Mouse (Mus musculus) c-Kit-positive CD71-negative TER-119-negative erythroid progenitor cells, embryonic 14.5 days (primary cell): Measurements from ENCODE around the gene 4930556J24Rik.
"Not testable (repeated sequence)": the region's sequence is repeated elsewhere in the genome, so short reads cannot be mapped to it uniquely, and the experiment has no call there.

Experiments used
- DNase-seq: peaks from one replicate; pipeline ENCODE4 v3.0.0-alpha.2; 2013; ENCODE audit warnings: low read depth

The 4930556J24Rik gene

DNA sequence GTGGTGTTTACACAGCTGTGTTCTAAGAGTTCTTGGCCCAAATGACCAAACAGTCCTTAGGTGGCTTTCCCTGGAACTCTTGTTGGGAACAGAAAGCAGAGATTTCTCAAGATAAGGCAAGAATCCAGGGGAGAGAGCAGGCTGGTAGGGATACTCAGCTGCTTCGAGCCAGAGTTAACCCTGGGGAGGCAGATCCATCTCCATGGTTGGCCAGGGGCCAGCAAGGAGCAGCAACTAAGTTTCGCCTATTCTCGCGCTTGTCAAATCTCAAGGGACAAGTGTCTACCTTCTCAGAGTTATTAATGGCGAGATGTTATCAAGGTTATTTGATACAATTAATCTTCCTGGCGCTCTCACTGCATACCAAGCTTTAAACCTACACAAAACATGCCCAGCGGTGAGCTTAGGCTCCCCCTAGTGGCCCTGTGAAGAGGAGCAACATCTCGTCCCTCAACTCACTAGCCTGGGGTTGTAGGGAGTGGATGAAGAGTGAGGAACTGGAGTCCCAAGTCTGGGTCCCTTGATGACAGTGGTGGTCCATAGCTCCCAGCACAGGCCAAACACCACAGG lies 55.2 kb downstream of the 4930556J24Rik start:
- DNase-seq, result peak; percentile 57

DNA sequence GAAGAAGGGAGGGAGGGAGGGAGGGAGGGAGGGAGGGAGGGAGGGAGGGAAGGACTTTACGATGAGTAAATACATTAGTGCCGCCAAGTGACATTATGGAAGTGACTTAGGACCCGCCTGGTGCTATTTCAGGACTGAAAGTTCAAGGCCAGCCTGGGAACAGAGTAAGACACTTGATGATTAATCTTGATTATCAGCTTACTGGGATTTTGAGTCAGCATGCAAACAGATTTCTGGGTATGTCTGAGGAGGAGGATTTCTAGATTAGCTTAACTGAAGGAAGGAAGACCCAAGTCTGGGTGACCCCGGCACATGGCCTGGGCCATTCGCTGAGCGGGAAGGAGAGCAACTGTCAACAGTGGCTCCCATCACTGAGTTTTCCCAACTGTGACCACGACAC lies 56.1 kb downstream of the 4930556J24Rik start:
- no peak for DNase-seq

DNA sequence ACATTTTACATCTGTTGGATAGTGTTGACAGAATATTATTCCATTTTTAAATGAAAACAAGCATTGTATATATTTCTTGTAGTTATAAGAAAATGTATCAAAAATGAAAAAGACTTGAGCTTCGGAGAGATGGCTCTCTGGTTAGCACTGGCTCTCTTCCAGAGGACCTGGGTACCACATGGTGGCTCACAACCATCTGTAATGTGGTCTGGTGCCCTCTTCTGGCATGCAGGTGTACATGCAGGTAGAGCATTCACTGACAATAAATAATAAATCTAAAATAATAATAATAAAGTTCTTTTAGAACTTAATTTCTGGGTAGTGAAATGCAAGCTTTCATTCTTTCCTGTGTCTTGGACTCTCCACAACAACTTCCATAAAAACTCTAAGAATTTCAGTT lies 57.8 kb downstream of the 4930556J24Rik start:
- no peak for DNase-seq

DNA sequence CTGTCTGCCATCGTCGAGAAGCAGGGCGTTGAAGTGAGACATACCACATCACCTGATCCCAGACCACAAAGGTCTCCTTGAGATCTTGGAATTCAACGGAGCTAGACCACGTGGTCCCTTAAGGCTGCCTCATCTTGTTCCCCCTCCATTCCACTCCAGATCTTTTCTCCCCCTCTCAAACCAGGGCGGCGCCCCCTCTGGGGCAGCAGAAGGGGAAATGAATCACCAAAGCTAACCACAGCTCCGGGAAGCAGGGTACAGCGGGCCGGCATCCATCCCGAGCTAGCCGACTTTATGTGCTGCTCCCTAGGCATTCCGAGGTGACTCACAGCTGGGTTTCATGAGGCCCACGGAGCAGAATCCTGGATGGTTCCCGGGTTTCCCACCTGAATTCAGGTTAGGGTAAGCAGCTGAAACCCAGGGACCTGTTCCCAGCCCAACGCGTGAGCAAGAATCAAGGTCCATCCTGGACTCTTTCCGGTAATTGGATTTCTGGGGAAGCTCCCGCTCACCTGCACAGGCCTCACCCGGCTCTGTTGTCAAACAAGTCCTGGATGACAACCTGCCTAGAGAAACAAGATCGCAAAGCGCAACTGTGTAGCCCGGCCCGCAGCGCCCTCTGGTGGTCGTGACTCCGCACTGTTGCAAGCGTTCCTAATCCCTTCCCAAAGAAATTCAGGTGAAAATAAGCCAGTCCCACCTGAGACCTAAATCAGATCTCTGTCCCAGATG lies 62.3 kb downstream of the 4930556J24Rik start, which contains the start of gene Slc35e4:
TSS of gene Slc35e4 (minus strand) at position 556 of the 732 bp plus-strand sequence.
- peak; percentile 76 for DNase-seq

DNA sequence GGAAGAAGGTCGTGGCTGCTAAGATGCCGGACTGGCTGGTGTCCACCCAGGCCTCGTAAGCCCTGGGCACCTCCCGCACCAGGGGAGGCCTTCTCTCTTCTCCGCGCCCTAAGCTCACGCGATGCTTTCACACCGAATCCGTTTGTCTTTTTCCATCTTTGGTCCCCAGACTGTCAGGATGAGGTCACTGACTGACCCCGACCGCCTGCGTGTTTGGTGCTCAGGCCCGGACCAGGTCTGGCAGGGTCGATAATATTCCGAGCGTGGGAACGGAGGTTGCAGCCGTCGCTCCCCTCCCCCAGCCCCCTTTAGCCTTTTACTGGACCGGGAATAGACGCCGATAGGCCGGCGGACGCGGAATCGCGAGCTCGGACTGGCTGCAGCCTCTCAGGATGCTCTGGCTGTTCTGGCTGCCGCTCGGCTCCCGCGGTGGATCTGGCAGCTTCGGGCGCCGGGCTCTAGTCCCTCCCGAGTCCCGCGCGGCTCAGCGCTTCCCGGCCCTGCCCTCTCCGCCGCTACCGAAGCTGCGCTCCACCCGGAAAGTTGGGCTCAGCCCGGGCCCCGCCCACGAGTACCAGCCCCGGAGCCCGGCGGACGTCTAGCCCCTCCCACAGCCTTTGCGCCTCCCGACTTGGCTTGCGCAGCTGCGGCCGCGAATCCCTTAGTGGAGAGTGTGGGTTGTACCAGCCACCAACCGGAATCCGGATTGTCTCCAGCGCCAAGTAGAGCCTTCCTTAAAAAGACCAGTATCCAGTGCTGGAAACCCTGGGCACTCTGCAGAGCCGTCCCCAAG lies 63.1 kb downstream of the 4930556J24Rik start:
- peak; percentile 82 for DNase-seq

DNA sequence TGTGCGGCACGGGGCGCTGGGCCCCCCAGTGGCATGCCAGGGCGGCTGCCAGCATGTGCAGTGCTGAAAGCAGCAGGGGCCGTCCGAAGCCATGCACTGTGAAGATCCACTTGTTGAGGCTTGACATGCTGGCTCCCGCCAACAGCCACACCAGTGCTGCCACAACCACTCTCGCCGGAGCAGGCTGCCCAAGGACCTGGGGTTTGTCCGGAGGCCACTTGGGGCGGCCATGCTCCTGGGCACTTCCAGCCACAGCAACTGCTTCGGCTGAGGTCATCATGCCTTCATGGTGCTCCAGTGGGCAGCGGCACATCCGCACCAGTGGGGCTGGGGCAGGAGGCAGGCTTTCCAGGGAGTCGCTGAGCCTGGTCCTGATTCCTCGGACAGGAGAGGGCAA lies 63.7 kb downstream of the 4930556J24Rik start:
- no peak for DNase-seq

DNA sequence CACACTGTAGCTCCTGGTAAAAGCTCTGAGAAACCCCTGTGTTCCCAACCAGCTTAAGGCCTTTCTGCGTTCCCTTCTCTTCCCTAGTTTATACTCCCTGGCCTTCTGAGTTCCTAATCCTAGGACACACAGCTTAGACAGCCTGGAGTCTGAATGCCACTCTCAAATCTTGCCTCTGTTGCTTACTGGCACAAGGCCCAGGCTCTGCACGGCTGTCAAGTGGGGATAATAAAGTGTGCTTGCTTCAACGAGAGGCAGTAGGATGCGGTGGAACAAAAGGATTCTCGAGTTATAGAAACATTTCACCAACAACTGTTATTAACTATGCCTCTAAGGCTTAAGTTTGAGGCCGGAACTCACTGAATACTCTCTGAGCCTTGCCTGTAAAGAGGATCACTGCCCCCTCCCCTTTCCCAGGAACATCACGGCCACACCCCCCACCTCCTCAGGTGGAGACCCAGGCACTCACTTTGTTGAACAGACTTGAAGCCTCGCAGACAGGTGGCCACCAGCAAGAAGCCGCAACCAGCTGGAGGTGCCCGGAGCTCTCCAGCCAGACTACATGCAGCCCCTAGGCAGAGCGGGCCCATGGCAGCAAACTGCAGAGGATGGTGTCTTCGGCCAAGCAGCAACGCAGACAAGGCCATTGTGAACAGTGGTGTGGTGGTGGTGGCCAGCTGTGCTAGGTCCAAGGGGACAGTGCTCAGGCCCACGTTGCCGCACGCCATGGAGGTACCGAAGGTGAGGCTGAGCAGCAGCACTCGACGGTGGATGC lies 64.3 kb downstream of the 4930556J24Rik start:
- no peak for DNase-seq

DNA sequence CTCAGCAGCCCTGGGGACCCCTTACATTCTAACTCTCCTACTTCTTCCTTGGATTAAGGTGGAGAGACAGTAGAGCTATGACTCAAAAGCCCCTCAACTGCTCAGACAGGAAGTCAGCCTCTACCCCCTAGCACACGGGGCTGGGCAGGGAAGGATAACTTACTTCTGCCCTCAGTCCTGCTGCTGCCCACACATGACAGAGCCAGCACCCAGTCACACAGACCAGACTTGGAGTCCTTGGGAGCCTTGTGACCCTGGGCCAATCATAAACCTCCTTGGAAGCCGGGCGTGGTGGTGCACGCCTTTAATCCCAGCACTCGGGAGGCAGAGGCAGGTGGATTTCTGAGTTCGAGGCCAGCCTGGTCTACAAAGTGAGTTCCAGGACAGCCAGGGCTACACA lies 65.1 kb downstream of the 4930556J24Rik start:
- DNase-seq, result not testable (repeated sequence)

DNA sequence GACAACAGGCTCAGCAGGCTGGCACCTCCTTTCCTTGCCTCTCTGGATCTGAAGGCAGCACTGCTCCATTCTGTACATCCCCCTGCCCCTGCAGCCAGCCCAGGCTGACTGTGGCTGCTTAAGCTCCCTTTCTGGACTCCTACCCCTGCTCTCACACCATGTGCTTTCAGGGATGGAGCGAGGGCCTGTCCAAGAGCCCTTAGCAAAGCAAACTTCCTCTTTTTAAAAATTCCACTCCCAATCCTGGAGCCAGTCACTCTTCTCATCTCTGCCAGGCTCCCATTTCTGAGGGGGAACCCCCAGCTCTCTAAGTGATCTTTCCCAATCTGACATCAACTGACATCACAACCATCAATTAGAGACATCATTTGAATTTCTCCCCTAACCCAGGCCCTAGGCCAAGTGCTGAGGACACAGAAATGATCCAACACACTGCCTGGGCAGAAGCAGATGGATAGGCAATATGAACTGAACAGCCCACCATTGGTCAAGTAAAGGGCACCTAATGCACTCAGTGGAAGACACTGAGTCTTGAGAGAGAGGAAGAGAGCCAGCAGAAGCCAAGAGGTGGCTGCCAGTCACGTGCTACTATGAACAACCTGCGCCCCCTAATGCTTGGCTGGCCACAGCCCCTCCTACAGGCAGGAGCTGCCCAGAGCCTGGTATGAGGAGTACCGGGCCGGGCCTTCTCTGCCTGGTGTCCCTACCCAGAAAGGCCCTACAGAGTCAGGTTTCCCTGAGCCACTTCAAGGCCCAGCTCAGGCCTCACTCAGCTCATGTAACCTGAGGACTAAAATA lies 65.9 kb downstream of the 4930556J24Rik start:
- no peak for DNase-seq

DNA sequence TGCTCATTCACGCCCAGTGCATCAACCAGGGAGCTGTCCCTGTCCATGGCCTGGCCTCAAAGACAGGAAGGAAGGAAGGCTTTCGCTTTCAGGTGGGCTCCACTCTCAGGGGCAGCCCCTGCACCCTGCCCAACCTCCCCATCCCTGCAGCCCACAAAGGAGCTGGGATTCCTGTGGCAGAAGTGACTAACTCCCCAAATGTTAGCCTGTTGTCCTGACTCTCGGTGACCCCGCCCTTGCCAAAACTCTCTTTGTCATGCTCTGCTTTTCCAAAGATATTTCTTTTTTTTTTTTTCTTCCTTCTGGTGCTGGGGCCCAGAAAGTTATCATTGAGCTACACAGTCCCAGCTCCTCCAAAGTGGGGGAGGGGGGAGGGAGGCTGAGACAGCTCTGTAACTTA lies 67.3 kb downstream of the 4930556J24Rik start:
- DNase-seq, result no peak

DNA sequence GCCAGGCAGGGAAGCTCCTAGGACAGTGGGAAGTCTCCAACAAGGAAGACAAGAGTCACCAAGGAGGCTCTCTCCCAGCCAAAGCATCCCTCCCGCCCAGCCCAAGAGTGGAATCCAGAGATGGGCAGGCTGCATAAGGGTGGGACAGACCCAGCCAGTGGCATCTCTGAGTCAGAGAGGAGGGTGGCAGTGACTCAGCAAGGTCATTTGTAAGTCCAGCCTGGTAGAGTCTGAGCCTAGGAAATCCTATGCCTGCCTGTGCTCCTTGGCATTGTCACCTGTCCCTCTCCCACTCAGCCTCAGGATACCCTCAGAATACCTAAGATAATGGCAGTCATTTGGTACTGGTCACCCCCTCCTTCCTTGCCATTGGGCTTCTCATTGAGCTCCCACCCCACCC lies 71.1 kb downstream of the 4930556J24Rik start:
- DNase-seq, result no peak

DNA sequence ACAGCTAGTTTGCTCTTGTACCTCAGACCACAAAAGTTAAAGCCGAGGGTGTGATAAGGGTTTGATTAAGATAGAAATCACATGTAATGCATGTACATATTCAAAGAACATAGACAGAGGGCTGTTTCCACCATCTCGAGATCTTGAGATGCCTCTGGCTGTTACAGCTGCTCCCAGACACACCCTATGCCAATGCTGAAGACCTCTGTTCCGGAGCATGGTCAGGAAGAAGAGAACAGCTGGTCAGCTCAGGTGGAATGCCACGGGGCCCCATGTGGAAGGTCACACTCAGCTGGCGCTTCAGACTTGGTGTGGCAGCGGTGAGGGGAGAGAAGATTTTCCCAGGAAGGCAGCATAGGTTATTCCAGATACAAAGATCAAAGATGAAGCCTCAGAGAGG lies 71.9 kb downstream of the 4930556J24Rik start:
- DNase-seq, result no peak

DNA sequence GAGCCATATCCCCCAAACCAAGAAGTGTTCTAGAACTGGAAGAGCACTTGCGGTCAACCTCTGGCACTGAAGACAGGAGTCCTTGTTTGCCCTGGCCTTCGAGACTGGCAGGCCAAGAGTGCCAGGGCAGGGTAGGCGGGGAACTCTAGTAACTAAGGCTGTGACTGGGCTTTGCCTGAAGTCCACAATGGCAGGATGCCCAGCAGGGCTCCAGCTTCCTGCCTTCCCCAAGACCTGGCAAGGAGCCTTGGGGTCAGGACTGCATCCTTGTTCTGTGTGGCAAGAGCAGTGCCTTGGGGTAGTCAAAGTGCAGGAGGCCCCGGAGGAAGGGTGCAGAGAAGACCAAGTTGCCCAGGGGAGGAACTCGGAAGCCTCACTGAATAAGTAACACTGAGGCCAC lies 73.5 kb downstream of the 4930556J24Rik start:
- DNase-seq, result no peak

DNA sequence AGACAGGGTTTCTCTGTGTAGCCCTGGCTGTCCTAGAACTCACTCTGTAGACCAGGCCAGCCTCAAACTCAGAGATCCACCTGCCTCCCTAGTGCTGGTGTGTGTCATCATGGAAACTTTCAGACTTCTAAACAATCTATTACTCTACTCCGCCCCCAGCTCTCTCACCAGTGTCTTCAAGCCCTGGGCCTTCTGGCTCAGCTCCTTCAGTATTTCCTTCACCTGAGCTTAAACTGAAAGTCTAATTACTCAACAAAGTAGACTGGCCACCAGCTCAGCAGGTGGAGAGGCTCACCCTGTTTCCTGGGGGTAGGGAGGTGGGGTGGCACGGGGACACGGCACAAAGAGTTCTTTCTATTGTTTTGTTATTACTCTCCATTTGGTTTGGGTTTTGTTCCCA lies 74.1 kb downstream of the 4930556J24Rik start:
- no peak for DNase-seq

DNA sequence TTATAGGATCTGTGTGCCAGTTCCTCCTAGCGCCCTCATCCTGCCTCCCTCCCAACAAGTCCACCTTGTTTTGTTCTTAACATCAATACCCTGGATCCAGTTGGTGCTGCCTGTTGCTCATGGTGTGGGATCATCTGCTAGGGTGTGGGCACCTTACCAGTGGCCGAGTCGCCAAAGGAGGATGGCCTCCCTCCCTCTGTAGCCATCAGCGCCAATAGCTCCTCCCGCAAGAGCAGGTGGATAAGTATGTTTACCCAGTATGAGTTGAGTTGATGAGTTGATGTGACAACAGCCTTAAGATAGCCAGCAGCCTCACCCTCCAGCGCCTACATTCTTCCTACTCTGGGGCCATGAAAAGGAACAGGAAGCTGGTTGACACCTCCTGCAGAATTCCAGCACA lies 76.3 kb downstream of the 4930556J24Rik start:
- DNase-seq, result no peak

DNA sequence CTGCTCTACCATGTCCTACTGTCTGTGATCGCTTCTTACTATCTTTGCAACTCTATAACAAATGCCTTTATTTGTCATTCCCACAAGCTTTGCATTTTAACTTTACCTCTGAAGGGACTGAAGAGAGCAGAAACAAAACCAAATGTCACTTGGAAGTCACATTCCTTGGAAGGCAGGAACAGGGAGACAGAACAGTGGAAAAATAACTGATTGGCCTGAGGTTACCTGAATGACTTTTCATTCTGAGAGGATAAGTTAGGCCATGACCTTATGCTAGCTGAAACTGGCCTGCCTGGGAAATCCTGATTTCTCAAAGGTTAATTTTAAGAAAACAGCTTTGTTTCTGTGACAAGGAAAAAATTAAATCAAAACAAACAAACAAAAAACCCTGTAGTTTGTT lies 80.6 kb downstream of the 4930556J24Rik start:
- DNase-seq, result no peak

DNA sequence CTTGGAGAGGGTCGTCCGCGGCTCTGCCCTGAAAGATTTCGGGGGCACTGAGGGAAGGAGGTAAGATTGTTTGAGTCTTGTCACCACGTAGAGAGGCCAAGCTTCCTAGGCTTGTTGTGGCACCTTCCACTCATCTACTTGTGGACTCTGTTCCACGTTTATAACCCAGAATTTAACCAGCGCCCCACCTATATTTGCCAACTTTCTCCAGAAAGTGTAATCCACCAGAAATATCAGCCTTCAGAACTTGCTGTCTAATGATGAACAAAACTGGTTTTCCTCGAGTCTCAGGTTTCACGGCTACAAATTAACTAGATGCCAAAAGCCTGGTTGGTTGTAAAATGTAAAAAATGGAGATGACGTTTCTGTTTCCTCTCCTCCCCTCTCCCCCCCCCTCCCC lies 81.1 kb downstream of the 4930556J24Rik start:
- no peak for DNase-seq

DNA sequence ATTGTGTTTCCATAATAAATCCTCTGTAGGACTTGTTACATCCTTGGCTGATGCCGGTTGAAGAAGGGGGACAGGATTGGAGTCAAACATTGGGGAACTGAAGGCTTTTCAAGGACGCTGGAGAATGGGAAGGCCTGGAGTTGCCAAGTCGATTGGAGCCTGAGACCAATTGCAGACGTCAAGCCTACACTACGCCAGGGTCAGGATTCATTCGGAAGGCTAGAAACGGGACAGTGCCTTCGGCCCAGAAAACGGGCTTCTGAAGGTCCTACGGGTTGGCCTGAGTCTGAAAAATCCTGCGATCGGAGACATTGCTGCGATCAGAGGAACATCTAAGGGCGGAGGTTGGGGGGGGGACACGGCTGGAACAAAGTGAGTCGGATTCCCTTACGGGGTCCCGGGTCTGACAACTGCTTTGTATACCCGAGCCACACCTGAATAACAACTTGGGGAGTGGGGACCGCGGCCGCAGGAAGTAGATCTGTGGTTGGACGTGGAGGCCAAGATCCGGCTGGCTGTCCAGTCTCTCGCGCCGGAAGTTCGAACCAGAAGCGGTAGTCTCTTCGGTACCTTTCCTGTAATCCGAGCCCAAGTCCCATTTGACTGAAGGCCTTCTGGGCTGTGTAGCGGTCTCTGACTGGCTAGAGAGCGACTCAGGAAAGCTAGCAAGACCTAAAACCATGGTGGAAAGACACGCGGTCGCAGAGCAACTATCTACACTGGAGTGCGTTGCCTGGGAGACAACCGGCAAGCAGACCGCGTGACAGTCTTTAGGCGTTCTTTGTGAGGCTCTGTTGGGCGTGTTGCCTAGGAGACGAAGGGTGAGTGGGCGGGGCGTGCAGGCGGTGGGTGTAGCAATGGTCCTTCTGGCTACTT lies 81.9 kb downstream of the 4930556J24Rik start, which contains the start of the genes 4921536K21Rik and Dusp18:
TSS of gene 4921536K21Rik (minus strand) at position 693 of the 876 bp plus-strand sequence.
TSS of gene Dusp18 (plus strand) at position 835 of the 876 bp plus-strand sequence.
- peak; percentile 95 for DNase-seq

DNA sequence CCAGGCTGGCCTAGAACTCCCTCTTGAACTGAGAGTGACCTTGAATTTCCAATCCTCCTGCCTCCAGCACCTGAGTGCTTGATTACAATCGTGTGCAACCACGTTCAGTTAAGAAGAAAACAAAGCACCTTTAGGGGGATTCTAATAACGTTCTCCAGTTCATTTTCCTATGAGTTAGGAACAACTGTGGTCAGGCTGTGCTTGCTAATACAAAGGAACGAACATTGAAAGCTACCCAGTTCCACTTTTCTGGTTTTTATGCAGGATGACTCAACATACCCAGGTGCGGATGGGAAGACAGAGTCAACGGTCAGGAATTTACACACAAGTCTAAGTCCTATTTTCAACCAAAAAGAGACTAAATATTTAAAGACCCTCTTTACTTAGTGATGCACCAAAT lies 82.6 kb downstream of the 4930556J24Rik start:
- DNase-seq, result no peak
